Comparison of ENCODE assay signal across 18 mouse cellular contexts in the genomic region with DNA sequence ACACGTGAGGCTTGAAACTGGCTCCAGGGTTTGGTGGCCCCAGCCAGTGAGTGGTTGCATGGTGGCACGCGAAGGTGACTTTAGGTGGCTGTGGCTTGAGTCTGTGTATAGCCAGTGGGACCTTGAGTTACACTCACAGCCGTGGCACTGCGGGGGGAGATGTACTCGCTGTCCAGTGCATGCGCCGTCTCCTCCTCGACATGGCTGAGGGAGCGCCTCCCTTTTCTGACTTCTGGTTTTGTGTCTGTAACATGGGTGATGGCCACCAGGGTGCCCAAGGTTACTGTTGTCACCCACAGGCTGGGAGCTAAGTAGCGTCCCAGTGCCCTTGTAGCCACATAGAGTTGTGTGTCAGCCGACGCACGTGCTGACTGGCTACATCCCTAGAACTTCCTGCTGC. TPM values are rescaled to one million over a fixed set of nuclear protein-coding genes. Genes with fewer than 3 reads are reported as not detected.
A peak's percentile ranks its signal among the peaks of the same experiment; 100 is the strongest.
DNase-seq lines count a peak whose midpoint lies in the region; ATAC-seq and TF ChIP-seq lines count a peak whose summit lies in the region.
"Had no signal": no experiment of that assay in that cellular context is flagged by ENCODE, and none has a peak within 500 bp of the region (broad histone marks: within the 10 kb centered on the region; RNA-seq: fewer than 3 reads in every experiment).

No protein-coding gene starts in this region.

- H3K27me3 ChIP-seq in heart, embryonic 11.5 days (ENCODE audit: control insufficient read depth, insufficient read depth, low read length) = no peaks in the 10 kb centered on the region
- peaks cover 31% of the 10 kb centered on the region for H3K27me3 ChIP-seq in midbrain, embryonic 10.5 days (ENCODE audit: low read depth, poor library complexity, severe bottlenecking)
- H3K27me3 ChIP-seq in midbrain, postnatal 0 days (ENCODE audit: insufficient read depth, low read length) = no peaks in the 10 kb centered on the region
- H3K27me3 ChIP-seq in MEL (ENCODE audit: control insufficient read depth in 1 of 2, insufficient read depth in 2 of 2, low read length in 2 of 2) = no peaks in the 10 kb centered on the region
- H3K27me3 ChIP-seq in liver, embryonic 13.5 days = no peaks in the 10 kb centered on the region
- H3K27me3 ChIP-seq: CH12.LX; forebrain, embryonic 13.5 days; limb, embryonic 15.5 days had no signal

- peaks cover 10% of the 10 kb centered on the region; the same call in 1 of the 2 replicates for H3K36me3 ChIP-seq in heart, embryonic 11.5 days (ENCODE audit: control insufficient read depth, insufficient read depth, low read length)
- H3K36me3 ChIP-seq in midbrain, embryonic 10.5 days = peaks cover 62% of the 10 kb centered on the region
- H3K36me3 ChIP-seq in midbrain, postnatal 0 days (ENCODE audit: insufficient read depth, low read length) = peaks cover 28% of the 10 kb centered on the region
- peaks cover 0 to 35% of the 10 kb centered on the region in 2 experiments; a peak in 3 of 4 replicates for H3K36me3 ChIP-seq in MEL (ENCODE audit: control insufficient read depth in 1 of 2, insufficient read depth in 2 of 2, low read length in 2 of 2)
- peaks cover 62% of the 10 kb centered on the region for H3K36me3 ChIP-seq in liver, embryonic 13.5 days

- no peak overlapping the region for H3K4me3 ChIP-seq in heart, embryonic 11.5 days (ENCODE audit: low read depth, low read length)
- no peak overlapping the region for H3K4me3 ChIP-seq in midbrain, embryonic 10.5 days
- H3K4me3 ChIP-seq in midbrain, postnatal 0 days (ENCODE audit: low read depth, low read length) = no peak overlapping the region
- H3K4me3 ChIP-seq in MEL (ENCODE audit: control insufficient read depth in 1 of 2, insufficient read depth in 1 of 2, low read depth in 2 of 2, low read length in 2 of 2) = no peak overlapping the region
- peak overlapping the region; percentile 44; the same call in 1 of the 2 replicates for H3K4me3 ChIP-seq in liver, embryonic 13.5 days (replicated peaks)
- H3K4me3 ChIP-seq: forebrain, embryonic 13.5 days; limb, embryonic 15.5 days had no signal

- peak overlapping the region; percentile 67 for H3K27ac ChIP-seq in heart, embryonic 11.5 days (ENCODE audit: low read depth, low read length)
- peak overlapping the region; percentile 66; the same call in 1 of the 2 replicates for H3K27ac ChIP-seq in midbrain, embryonic 10.5 days (replicated peaks)
- H3K27ac ChIP-seq in midbrain, postnatal 0 days (ENCODE audit: low read depth, low read length) = no peak overlapping the region
- peak overlapping the region; percentile 76 for H3K27ac ChIP-seq in MEL (ENCODE audit: control insufficient read depth, low read depth, low read length)
- peak overlapping the region; percentile 92 for H3K27ac ChIP-seq in liver, embryonic 13.5 days
- H3K27ac ChIP-seq: forebrain, embryonic 13.5 days; limb, embryonic 15.5 days had no signal

- peaks cover 28% of the 10 kb centered on the region for H3K4me1 ChIP-seq in heart, embryonic 11.5 days (ENCODE audit: control insufficient read depth, insufficient read depth, low read length)
- peaks cover 22% of the 10 kb centered on the region for H3K4me1 ChIP-seq in midbrain, embryonic 10.5 days
- no peaks in the 10 kb centered on the region for H3K4me1 ChIP-seq in midbrain, postnatal 0 days (ENCODE audit: insufficient read depth, low read length)
- H3K4me1 ChIP-seq in MEL (ENCODE audit: control insufficient read depth in 1 of 2, insufficient read depth in 2 of 2, low read length in 2 of 2) = peaks cover 16 to 39% of the 10 kb centered on the region in 2 experiments
- H3K4me1 ChIP-seq in liver, embryonic 13.5 days (replicated peaks) = peaks cover 88% of the 10 kb centered on the region
- H3K4me1 ChIP-seq: limb, embryonic 15.5 days had no signal

- no peak for TF ChIP-seq RAD21 in MEL (IDR thresholded peaks at IDR 0.05; ENCODE audit: low read depth, low read length)

- H3K4me2 ChIP-seq in heart, embryonic 11.5 days = peak overlapping the region; percentile 47
- no peak overlapping the region for H3K4me2 ChIP-seq in midbrain, postnatal 0 days (ENCODE audit: low read depth, low read length, poor library complexity, severe bottlenecking)
- peak overlapping the region; percentile 80 for H3K4me2 ChIP-seq in liver, embryonic 13.5 days
- H3K4me2 ChIP-seq: forebrain, embryonic 13.5 days; limb, embryonic 15.5 days had no signal

- ATAC-seq in heart, embryonic 11.5 days (replicated peaks; ENCODE audit: insufficient number of reproducible peaks, low FRiP score, low TSS enrichment) = no peak
- ATAC-seq in midbrain, postnatal 0 days (ENCODE audit: low FRiP score) = no peak
- ATAC-seq in liver, embryonic 13.5 days (ENCODE audit: low read depth) = no peak
- ATAC-seq: forebrain, embryonic 13.5 days; lung, postnatal 0 days had no signal

- TF ChIP-seq POLR2A in MEL (IDR thresholded peaks at IDR 0.05; ENCODE audit: control insufficient read depth in 1 of 2, insufficient read depth in 1 of 2, low read depth in 1 of 2, low read length in 2 of 2, poor library complexity in 1 of 2) = no peak

- intact Hi-C loops in heart, postnatal 36 days (cut with DNase I) = no loop called here

- peaks cover 4% of the 10 kb centered on the region for H3K79me2 ChIP-seq in MEL (ENCODE audit: control insufficient read depth, insufficient read depth, low read length, poor library complexity)

- 72% methylated on average over 14 of the region's 14 CpGs for WGBS in heart, embryonic 11.5 days (ENCODE audit: insufficient replicate concordance)
- 91% methylated on average over 14 of the region's 14 CpGs for WGBS in midbrain, embryonic 10.5 days
- WGBS in midbrain, postnatal 0 days = 93% methylated on average over 14 of the region's 14 CpGs
- 76% methylated on average over 14 of the region's 14 CpGs for WGBS in liver, embryonic 13.5 days (ENCODE audit: insufficient replicate concordance)

- TF ChIP-seq EP300 in MEL (IDR thresholded peaks at IDR 0.05; ENCODE audit: low read depth in 1 of 2, low read length in 2 of 2) = no peak

- no peaks in the 10 kb centered on the region for H3K9me3 ChIP-seq in heart, embryonic 11.5 days (replicated peaks; ENCODE audit: control insufficient read depth, low read length)
- no peaks in the 10 kb centered on the region for H3K9me3 ChIP-seq in midbrain, embryonic 10.5 days (replicated peaks)
- no peaks in the 10 kb centered on the region for H3K9me3 ChIP-seq in midbrain, postnatal 0 days (ENCODE audit: low read length)
- H3K9me3 ChIP-seq in MEL (replicated peaks; ENCODE audit: insufficient read depth, low read length) = no peaks in the 10 kb centered on the region
- no peaks in the 10 kb centered on the region for H3K9me3 ChIP-seq in liver, embryonic 13.5 days (replicated peaks)
- H3K9me3 ChIP-seq: forebrain, embryonic 13.5 days; limb, embryonic 15.5 days had no signal

- no peak for TF ChIP-seq CTCF in midbrain, postnatal 0 days (IDR thresholded peaks at IDR 0.05)
- no peak; a peak in 2 of 6 replicates for TF ChIP-seq CTCF in MEL (IDR thresholded peaks at IDR 0.05 in 2 of 3, conservative IDR thresholded peaks at IDR 0.05 in 1 of 3; ENCODE audit: control insufficient read depth in 1 of 3, insufficient read depth in 1 of 3, low read depth in 2 of 3, low read length in 3 of 3, poor library complexity in 1 of 3, severe bottlenecking in 1 of 3)

- 0 out of 2 replicates have a peak overlapping the region, but pooled peaks have one; percentile 29 for H3K9ac ChIP-seq in heart, embryonic 11.5 days (ENCODE audit: low read depth, low read length)
- H3K9ac ChIP-seq in midbrain, postnatal 0 days (replicated peaks; ENCODE audit: low read length, poor library complexity, severe bottlenecking) = no peak overlapping the region
- peak overlapping the region; percentile 30; the same call in 1 of the 2 replicates for H3K9ac ChIP-seq in MEL (ENCODE audit: control insufficient read depth, low read depth, low read length, poor library complexity, severe bottlenecking)
- H3K9ac ChIP-seq in liver, embryonic 13.5 days = peak overlapping the region; percentile 75
- H3K9ac ChIP-seq: forebrain, embryonic 13.5 days; limb, embryonic 15.5 days had no signal

- no peak for DNase-seq in heart, postnatal 36 days
- DNase-seq in midbrain, embryonic 10.5 days (ENCODE audit: low spot score) = no peak
- no peak for DNase-seq in midbrain, postnatal 0 days (ENCODE audit: low spot score)
- DNase-seq in MEL (ENCODE audit: low read depth, low spot score) = peak; percentile 37
- DNase-seq in liver, embryonic 13.5 days = peak; percentile 21
- DNase-seq in urinary bladder, postnatal 4 days (ENCODE audit: low spot score in 2 of 2) = no peak
- DNase-seq in right cerebral cortex, postnatal 25 days = no peak
- DNase-seq: cerebellum, adult 18-20 months; cerebellum, postnatal 25 days; gastrocnemius, postnatal 25 days; kidney, adult 8-10 months; kidney, postnatal 36 days; thymus, adult 2 months had no signal

TF ChIP-seq in MEL, 35 proteins besides CTCF, POLR2A, EP300 and RAD21 (continues in another document):
- TF ChIP-seq E2F4 (IDR thresholded peaks at IDR 0.05; ENCODE audit: borderline replicate concordance, low read depth, low read length) (no peak), MYC (IDR thresholded peaks at IDR 0.05; ENCODE audit: low read depth, low read length) (no peak), SIN3A (IDR thresholded peaks at IDR 0.05; ENCODE audit: low read length) (no peak), TCF12 (IDR thresholded peaks at IDR 0.05; ENCODE audit: low read depth, low read length) (no peak), JUND (IDR thresholded peaks at IDR 0.05; ENCODE audit: low read depth, low read length) (no peak), MEF2A (IDR thresholded peaks at IDR 0.05; ENCODE audit: extremely low read depth, insufficient replicate concordance, low read depth, low read length, poor library complexity, severe bottlenecking) (no peak), CHD2 (IDR thresholded peaks at IDR 0.05; ENCODE audit: low read length) (no peak), BHLHE40 (IDR thresholded peaks at IDR 0.05; ENCODE audit: borderline replicate concordance, low read depth, low read length) (no peak), NRF1 (IDR thresholded peaks at IDR 0.05; ENCODE audit: insufficient read depth, low read depth, low read length, poor library complexity, severe bottlenecking) (no peak), HCFC1 (IDR thresholded peaks at IDR 0.05; ENCODE audit: low read depth, low read length) (no peak), MXI1 (IDR thresholded peaks at IDR 0.05; ENCODE audit: low read depth, low read length) (no peak)

RNA-seq across cellular contexts. Expression of a gene that starts 19.1 kb away (rescaled TPM):
- 13.5 and 15.8 TPM in 2 replicates for polyA plus RNA-seq in heart, embryonic 11.5 days (2014; fragmentation: Nextera tagmentation; extraction: Ambion mirVana)
- 10 to 100 TPM; 20.1 to 20.7 TPM for total RNA-seq in heart, postnatal 36 days (2021)
- polyA plus RNA-seq in midbrain, embryonic 10.5 days (2016; fragmentation: Nextera tagmentation; extraction: Ambion mirVana) = 32.0 and 34.2 TPM in 2 replicates
- total RNA-seq in midbrain, postnatal 0 days (2014; rRNA removed) = 34.5 and 34.7 TPM in 2 replicates
- polyA plus RNA-seq in midbrain, postnatal 0 days (2015; fragmentation: Nextera tagmentation; extraction: Ambion mirVana) = 17.5 and 17.9 TPM in 2 replicates
- total RNA-seq in MEL (2012; rRNA removed) = 57.1 and 66.3 TPM in 2 replicates
- 10 to 100 TPM in 1 of 2 experiments, not detected in 1; 74.3 TPM for polyA plus RNA-seq in MEL (2012; ENCODE audit: insufficient read depth in 1 of 2, insufficient read length in 2 of 2, low read depth in 1 of 2, low replicate concordance in 2 of 2, missing spikeins in 1 of 2)
- 18.4 and 19.4 TPM in 2 replicates for polyA plus RNA-seq in liver, embryonic 13.5 days (2015; fragmentation: Nextera tagmentation; extraction: Ambion mirVana)

Comparison
In these comparisons a context has a peak if more than half of its experiments do, and no peak if none do; other contexts are left out.
1. DNase-seq: peak in MEL (single experiment) and liver, embryonic 13.5 days (single experiment); none in heart, postnatal 36 days (0 of 2), midbrain, embryonic 10.5 days (single experiment), midbrain, postnatal 0 days (single experiment), urinary bladder, postnatal 4 days (0 of 2) and right cerebral cortex, postnatal 25 days (single experiment).